Mouse (Mus musculus) midbrain, embryonic 11.5 days (tissue): Measurements from ENCODE around the gene Ankfn1. TPM values are rescaled to one million over a fixed set of nuclear protein-coding genes. Genes with fewer than 3 reads are reported as not detected.

ENCODE experiments used
- ATAC-seq: fragments of 200-750 bp; cut with Nextera tagmentation; 2 replicates; pipeline ENCODE4 v1.8.0; 2017; ENCODE audit warnings: moderate TSS enrichment, moderate library complexity; ENCODE audit not compliant: low FRiP score
- DNase-seq: peaks from one replicate; pipeline ENCODE4 v3.0.0; 2015; ENCODE audit warnings: low spot score; ENCODE audit errors: missing footprints
- H3K27ac ChIP-seq: fragments of 300-500 bp; sonication (generic); 2 replicates; pipeline ENCODE4 v1.5.1; 2014; ENCODE audit warnings: low read depth, low read length
- H3K27me3 ChIP-seq: fragments of 300-500 bp; sonication (generic); 2 replicates; pipeline ENCODE4 v1.6.1; 2014; ENCODE audit warnings: mild to moderate bottlenecking, low read length, moderate library complexity, mixed read lengths; ENCODE audit not compliant: control insufficient read depth, insufficient read depth
- H3K36me3 ChIP-seq: fragments of 300-500 bp; sonication (generic); 2 replicates; pipeline ENCODE4 v1.6.1; 2014; ENCODE audit warnings: mild to moderate bottlenecking, low read length, moderate library complexity, mixed read lengths; ENCODE audit not compliant: control insufficient read depth, insufficient read depth
- H3K4me1 ChIP-seq: fragments of 300-500 bp; sonication (generic); 2 replicates; pipeline ENCODE4 v1.6.1; 2014; ENCODE audit warnings: low read length; ENCODE audit not compliant: control insufficient read depth, insufficient read depth
- H3K4me2 ChIP-seq: fragments of 300-500 bp; sonication (generic); 2 replicates; pipeline ENCODE4 v1.6.1; 2014; ENCODE audit warnings: mild to moderate bottlenecking, moderate library complexity
- H3K4me3 ChIP-seq: fragments of 300-500 bp; sonication (generic); 2 replicates; pipeline ENCODE4 v1.5.1; 2014; ENCODE audit warnings: low read depth, low read length
- H3K9ac ChIP-seq: fragments of 300-500 bp; sonication (generic); 2 replicates; pipeline ENCODE4 v1.6.1; 2014; ENCODE audit warnings: low read length
- H3K9me3 ChIP-seq: fragments of 300-500 bp; sonication (generic); 2 replicates; pipeline ENCODE4 v1.6.1; 2016; ENCODE audit warnings: low read length; ENCODE audit not compliant: control insufficient read depth
- WGBS: fragments of 180-500 bp; shearing (Covaris S2); extraction: QIAGEN DNeasy Blood & Tissue Kit; methylation state at CpG from one replicate; pipeline ENCODE4 v1.1.7; 2014; 5-methylcytosine and 5-hydroxymethylcytosine counted together
- polyA plus RNA-seq: library from polyadenylated mRNA; unstranded; fragments of >200 nt; fragmentation: Nextera tagmentation; extraction: Ambion mirVana; gene quantifications from 2 replicates; pipeline ENCODE4 v1.2.1, GENCODE M21; 2014

Gene Ankfn1
- polyA plus RNA-seq, 1 experiment from 2014 or later: 2.2 TPM

- no peak overlapping the region for H3K27ac ChIP-seq
- H3K9me3 ChIP-seq: peaks cover 4% of the 10 kb centered on the region; the same call in 1 of the 2 replicates
- ATAC-seq (no peak), DNase-seq (no peak)
- H3K4me3 ChIP-seq: no peak overlapping the region
- no peaks in the 10 kb centered on the region for H3K27me3 ChIP-seq
- no peaks in the 10 kb centered on the region for H3K36me3 ChIP-seq
- H3K9ac ChIP-seq: no peak overlapping the region
- WGBS: 79% methylated on average over 8 of the region's 8 CpGs
- H3K4me1 ChIP-seq: no peaks in the 10 kb centered on the region
- no peak overlapping the region for H3K4me2 ChIP-seq
These were observed 239.1 kb downstream of the Ankfn1 start for GRCm38 (mm10) chr11:89538376-89538775.

DNA sequence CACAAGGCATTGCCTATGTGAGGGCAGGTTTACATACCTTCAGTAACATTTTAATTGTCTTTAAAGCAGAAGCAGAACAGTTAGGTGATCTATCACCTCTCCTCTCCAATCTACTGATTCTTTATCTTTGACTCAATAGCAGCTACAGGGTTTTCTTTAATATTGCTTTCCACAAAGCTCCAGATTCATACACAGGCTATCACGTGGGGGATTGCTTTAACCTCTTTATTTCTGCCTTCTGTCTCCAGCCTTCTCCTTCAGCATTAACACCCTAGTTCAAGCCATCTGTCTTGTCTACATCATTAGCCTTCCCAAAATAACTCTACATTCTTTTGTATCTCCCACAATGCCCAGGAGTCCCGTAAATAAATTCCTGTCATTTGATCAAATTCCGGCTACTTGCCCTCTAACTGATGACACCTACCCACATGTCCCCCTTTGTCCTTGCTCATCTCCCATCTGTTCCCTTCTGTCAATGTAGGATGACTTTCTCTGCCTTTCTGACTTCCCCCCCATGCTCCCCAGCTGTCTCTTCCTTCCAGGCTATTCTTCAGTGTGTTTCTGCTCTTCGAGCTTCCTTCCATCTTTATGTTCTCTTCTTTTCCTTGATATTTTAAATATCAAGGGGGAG is 249.5 kb downstream of the Ankfn1 start:
- H3K4me2 ChIP-seq: no peak overlapping the region
- no peaks in the 10 kb centered on the region for H3K4me1 ChIP-seq
- ATAC-seq: no peak
- H3K36me3 ChIP-seq: no peaks in the 10 kb centered on the region
- H3K4me3 ChIP-seq: no peak overlapping the region
- no peak for DNase-seq
- no peak overlapping the region for H3K27ac ChIP-seq
- H3K27me3 ChIP-seq: no peaks in the 10 kb centered on the region
- 79% methylated on average over 4 of the region's 4 CpGs for WGBS
- H3K9ac ChIP-seq: no peak overlapping the region
- no peaks in the 10 kb centered on the region; the same call in 1 of the 2 replicates for H3K9me3 ChIP-seq

DNA sequence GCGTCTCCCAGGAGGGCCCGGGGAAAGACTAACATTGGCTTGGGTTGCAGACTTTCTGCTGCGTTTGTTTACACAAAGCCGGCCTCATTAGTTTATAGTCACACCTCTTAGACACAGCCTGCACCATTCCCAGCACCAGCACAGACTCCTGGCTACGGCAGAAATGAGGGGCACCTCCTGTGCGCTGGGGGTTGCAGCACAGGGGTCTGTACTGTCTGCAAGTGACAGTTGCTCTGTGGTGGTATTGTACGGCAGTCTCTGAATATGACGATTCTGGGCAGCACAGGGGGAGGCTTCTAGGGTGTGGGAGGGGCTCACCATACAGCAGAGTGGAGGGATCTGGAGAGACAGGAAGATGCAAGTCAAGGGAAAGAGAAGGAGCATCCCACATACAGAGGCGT is 262.0 kb downstream of the Ankfn1 start:
- H3K27me3 ChIP-seq: no peaks in the 10 kb centered on the region
- H3K27ac ChIP-seq: no peak overlapping the region
- no peak for ATAC-seq
- DNase-seq: no peak
- H3K4me3 ChIP-seq: no peak overlapping the region
- H3K4me1 ChIP-seq: no peaks in the 10 kb centered on the region
- H3K36me3 ChIP-seq: no peaks in the 10 kb centered on the region
- no peak overlapping the region for H3K4me2 ChIP-seq
- 71% methylated on average over 9 of the region's 9 CpGs for WGBS
- H3K9ac ChIP-seq: no peak overlapping the region
- H3K9me3 ChIP-seq: no peaks in the 10 kb centered on the region

DNA sequence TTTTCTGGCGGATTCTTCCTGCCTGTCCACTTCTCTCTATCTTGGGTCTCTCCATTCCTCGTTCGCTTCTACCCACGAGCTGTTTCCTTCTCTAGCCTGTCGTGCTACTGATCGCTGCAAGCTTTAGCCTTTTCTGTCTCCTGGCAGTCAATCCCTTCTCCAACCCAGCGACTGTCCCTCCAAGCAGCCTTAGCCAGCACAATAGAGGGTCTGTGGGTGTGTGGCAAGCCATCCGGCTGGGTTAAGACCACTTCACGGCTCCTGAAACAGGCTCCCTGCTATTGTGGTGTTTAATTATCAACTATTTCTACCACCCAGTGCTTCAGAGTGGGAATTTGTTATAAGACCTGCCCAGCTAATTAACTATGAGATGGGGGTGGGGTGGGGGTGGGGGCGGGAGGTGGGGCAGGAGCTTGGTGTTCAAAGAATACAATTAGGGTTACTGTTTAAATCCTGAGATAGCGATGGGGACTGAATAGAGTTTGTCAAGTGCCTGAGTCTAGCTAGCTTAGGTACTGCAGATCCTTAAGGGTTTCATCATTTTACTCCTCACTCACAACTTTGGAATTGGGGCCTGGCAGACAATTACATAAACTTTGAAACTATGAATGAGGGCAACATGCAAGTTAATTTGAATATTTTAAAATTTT is 268.7 kb downstream of the Ankfn1 start:
- peak; percentile 55; the same call in 1 of the 2 replicates for ATAC-seq
- H3K27ac ChIP-seq: no peak overlapping the region

GRCm38 (mm10) chr11:89506595-89507245 is 270.7 kb downstream of the Ankfn1 start:
- Histone ChIP-seq H3K36me3 (no peaks in the 10 kb centered on the region), H3K9ac (no peak overlapping the region), H3K27me3 (no peaks in the 10 kb centered on the region), H3K4me1 (0 out of 2 replicates have a peak, but pooled peaks cover 4% of the 10 kb centered on the region), H3K4me3 (no peak overlapping the region), H3K9me3 (no peaks in the 10 kb centered on the region), H3K4me2 (no peak overlapping the region), H3K27ac (no peak overlapping the region)
- DNase-seq: peak; percentile 72
- WGBS: 82% methylated on average over 11 of the region's 11 CpGs
- no peak for ATAC-seq

More for the DNA sequence above, 268.7 kb downstream of the Ankfn1 start:
- Histone ChIP-seq H3K9me3 (no peaks in the 10 kb centered on the region), H3K9ac (no peak overlapping the region), H3K36me3 (no peaks in the 10 kb centered on the region), H3K27me3 (no peaks in the 10 kb centered on the region), H3K4me1 (0 out of 2 replicates have a peak, but pooled peaks cover 4% of the 10 kb centered on the region), H3K4me3 (no peak overlapping the region), H3K4me2 (no peak overlapping the region)
- DNase-seq: peak; percentile 82
- 7% methylated on average over 11 of the region's 11 CpGs for WGBS

DNA sequence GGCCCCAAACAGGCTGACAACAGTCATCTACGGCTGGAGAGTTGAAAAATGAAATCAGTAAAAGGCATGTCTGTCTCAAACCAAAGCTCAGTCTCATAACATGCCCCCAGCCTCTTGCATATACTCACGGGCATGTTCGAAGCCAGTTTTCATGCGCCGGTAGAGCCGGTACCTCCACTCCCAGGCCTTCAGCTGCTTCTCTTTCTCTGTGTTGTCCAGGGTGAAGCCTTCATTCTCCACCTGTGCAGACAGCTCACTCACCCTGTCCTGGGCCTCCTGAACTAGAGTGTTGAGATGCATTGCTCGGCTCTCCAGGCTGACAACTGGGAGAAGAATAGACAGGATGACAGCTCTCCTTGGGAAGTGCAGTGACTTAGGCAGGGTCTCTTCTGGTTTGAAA is 272.4 kb downstream of the Ankfn1 start:
- 88% methylated on average over 7 of the region's 7 CpGs for WGBS

GRCm38 (mm10) chr11:89501796-89502195 is 275.7 kb downstream of the Ankfn1 start:
- Histone ChIP-seq H3K27ac (no peak overlapping the region), H3K4me3 (no peak overlapping the region), H3K27me3 (no peaks in the 10 kb centered on the region), H3K9me3 (no peaks in the 10 kb centered on the region), H3K4me1 (no peaks in the 10 kb centered on the region), H3K4me2 (no peak overlapping the region), H3K9ac (no peak overlapping the region), H3K36me3 (no peaks in the 10 kb centered on the region)
- no peak for ATAC-seq
- WGBS: 61% methylated on average over 7 of the region's 7 CpGs
- peak; percentile 60 for DNase-seq

More for the DNA sequence above, 272.4 kb downstream of the Ankfn1 start:
- H3K4me1 ChIP-seq: 0 out of 2 replicates have a peak, but pooled peaks cover 4% of the 10 kb centered on the region
- DNase-seq (peak; percentile 71), ATAC-seq (no peak)
- H3K27ac ChIP-seq: no peak overlapping the region
- no peaks in the 10 kb centered on the region for H3K9me3 ChIP-seq
- H3K4me2 ChIP-seq: no peak overlapping the region
- no peak overlapping the region for H3K4me3 ChIP-seq
- H3K36me3 ChIP-seq: no peaks in the 10 kb centered on the region
- H3K9ac ChIP-seq: no peak overlapping the region
- H3K27me3 ChIP-seq: no peaks in the 10 kb centered on the region

DNA sequence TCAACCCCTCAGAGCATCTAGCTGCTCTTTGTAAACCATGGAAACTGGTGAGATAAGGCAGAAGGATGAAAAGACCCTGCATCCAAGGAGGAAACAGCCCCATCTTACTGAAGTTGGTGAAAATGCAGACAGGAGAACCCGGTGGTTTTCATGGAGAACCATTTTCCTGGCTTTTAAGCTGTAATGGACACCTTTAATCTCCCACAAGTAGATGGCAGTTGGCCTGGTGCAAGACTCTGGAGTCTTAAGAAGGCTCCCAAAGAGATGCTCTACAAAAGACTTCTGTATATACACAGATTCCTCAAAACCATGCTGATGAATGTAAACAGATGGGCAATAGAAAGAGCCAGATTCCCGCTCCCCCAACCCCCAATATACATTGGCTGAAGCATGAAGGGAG is 276.5 kb downstream of the Ankfn1 start:
- 90% methylated on average over 2 of the region's 2 CpGs for WGBS
- no peak for ATAC-seq
- no peaks in the 10 kb centered on the region for H3K27me3 ChIP-seq
- peak; percentile 47 for DNase-seq
- no peaks in the 10 kb centered on the region for H3K36me3 ChIP-seq
- no peaks in the 10 kb centered on the region for H3K9me3 ChIP-seq
- no peak overlapping the region for H3K27ac ChIP-seq
- H3K4me2 ChIP-seq: no peak overlapping the region
- H3K4me3 ChIP-seq: no peak overlapping the region
- H3K9ac ChIP-seq: no peak overlapping the region
- H3K4me1 ChIP-seq: no peaks in the 10 kb centered on the region

GRCm38 (mm10) chr11:89481084-89481483 is 296.4 kb downstream of the Ankfn1 start:
- H3K9me3 ChIP-seq: no peaks in the 10 kb centered on the region
- H3K9ac ChIP-seq: no peak overlapping the region
- WGBS: 86% methylated on average over 6 of the region's 6 CpGs
- DNase-seq (peak; percentile 56), ATAC-seq (no peak)
- H3K36me3 ChIP-seq: no peaks in the 10 kb centered on the region
- no peak overlapping the region for H3K27ac ChIP-seq
- H3K4me2 ChIP-seq: no peak overlapping the region
- no peak overlapping the region for H3K4me3 ChIP-seq
- H3K27me3 ChIP-seq: no peaks in the 10 kb centered on the region
- H3K4me1 ChIP-seq: no peaks in the 10 kb centered on the region
